Mouse (Mus musculus): ENCODE measurements around the gene Phex.

Phex gene

DNA sequence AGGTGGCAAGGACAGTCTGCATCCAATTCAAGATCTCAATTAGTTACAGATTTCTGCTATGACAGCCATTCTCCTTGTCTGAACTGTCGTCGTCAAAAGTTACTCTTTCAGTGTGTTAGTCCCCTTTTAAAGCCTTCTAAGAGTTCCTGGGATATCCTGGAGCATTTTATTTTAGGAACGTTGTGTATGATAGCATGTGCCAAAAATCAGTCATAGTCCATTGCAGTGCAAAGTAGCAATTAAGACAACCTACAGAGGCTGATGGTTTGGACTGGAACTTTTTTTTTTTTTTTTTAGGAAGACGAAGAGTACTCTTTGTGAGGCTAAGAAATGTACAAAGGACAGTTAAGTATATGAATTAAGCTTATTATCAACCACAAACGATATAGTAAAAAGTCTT lies at the start of gene Phex:
Gene Phex (minus strand): TSS at position 101 of the 400 bp plus-strand sequence.
- no peak for DNase-seq (ENCODE audit: low spot score)

DNA sequence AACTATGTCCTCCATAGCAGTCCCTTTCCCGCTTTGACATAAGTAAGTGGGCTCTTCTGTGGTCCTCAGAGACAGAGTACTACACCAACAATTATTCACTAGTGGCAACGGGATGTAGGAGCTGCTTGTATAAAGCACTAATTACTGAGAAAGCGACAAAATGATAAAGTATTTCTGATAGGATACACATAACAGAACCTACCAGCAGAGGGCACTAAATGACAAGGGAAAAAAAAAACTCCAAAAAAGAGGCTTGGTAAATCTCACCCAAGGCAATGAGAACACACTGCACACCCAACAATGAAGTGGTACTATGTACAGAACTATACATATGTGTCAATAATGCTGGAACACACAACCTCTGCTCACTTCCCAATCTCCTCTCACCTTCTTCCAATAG lies 47.6 kb upstream of the Phex start:
- peak; percentile 48 for DNase-seq (ENCODE audit: low spot score)

DNA sequence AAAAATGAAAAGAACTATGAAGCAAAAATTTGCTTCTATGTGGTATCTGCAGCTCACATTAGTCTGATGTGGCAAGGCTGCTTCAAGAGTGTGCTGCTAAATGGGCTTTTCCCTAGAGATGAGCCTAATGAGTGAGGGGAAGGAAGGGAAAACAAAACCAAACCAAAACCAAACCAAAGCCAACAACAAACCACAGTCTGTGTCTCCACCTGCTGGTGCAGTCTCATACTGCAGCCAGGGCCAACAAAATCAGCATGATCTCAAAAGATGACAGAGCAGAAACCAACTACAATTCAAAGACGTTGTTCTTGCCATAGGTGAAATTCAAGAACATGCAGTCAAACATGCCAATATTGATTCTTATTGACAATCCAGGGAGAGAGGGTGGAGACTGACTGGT lies 39.3 kb upstream of the Phex start:
- peak; percentile 67 for DNase-seq (ENCODE audit: low spot score)

DNA sequence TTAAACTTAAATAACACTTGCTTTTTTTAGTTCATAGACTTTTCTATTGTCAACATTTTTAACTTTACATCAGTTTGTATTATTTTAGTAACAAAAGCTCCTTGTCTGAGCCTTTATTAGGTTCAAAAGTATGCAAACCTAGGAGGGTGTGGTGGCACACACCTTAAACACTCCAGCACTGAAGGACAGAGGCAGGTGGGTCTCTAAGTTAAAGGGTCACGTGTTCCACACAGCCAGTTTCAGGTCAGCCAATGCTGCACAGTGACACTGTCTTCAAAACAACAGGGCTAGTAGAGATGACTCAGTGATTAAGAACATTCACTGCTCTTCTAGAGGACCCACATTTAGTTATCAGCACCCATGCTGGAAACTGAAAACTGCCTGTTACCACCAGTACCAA lies 33.9 kb upstream of the Phex start:
- no peak for DNase-seq (ENCODE audit: low spot score)

DNA sequence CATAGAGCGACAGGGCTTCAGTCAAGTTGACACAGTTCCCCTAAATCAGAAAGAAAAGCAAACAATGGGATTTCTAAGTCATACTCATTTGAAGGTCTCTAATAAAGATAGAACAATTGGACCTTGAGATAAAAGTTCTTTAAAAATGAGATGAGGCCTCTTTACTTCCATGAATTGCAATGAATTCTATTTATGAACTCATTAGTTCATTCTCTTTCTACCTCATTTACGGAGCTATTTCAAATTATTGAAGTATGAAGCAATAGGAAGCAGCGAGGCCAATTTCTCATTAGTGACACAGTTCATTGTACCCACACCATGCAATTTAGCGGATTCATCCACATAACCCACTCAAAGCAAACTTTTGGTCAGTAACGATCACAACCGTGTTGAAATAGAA lies 32.3 kb upstream of the Phex start:
- no peak for DNase-seq (ENCODE audit: low spot score)

DNA sequence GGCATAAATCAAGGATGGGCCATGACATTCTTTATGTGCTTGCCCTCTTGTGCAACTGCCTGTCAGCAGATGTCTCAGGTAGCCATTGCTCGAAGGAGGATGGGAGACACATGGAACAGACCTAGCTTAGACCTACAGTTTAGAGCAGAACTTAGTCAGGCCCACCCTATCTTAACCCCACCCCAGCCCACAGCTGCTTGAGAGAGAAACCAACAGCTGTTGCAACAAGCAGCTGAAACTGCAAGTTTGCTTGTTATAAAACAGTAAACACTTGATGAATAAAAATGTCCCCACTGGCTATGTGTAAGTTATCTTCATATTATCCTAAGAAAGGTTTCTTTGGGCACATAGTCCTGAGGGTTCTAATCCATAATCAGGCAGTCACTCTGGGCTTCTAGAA lies 19.7 kb upstream of the Phex start:
- no peak for DNase-seq (ENCODE audit: low spot score)

DNA sequence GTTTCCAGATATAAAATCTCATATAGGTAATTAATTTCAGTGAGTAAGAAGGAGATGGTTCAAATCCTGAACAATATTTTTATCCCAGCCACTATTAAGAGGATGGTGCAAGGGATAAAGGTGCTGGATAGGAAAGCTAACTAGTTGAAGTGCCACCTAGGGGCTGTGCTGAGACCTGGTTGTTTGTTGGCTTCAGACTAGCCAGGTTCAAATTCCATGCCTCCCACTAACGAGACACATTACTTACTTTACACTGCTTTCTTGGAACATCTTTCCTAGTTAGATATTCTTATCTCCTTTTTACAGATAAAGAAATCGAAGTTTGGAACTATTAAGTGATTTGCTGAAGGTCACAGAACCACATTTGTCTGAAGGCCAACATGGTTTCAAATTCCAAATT lies 4.3 kb upstream of the Phex start:
- DNase-seq (ENCODE audit: low spot score) = no peak

DNA sequence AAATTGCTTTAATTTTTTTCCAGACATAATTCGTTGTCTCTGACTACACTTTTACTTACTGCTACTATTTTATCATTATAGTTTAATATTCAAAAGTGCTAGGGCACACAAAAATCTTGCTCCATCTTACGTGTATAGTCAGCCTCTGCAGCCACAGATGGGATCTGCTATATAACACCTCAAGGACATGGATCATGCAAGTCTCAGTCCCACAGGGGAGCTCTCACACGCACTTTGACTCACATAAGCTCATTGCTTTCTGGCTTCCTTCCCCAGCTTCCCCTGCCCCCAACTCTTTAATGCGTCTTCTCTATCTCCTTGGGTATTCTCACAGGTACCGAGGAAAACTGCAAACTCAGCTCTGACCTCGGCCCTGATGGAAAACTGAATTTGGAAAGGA lies 10.2 kb downstream of the Phex start:
- no peak for DNase-seq (ENCODE audit: low spot score)

DNA sequence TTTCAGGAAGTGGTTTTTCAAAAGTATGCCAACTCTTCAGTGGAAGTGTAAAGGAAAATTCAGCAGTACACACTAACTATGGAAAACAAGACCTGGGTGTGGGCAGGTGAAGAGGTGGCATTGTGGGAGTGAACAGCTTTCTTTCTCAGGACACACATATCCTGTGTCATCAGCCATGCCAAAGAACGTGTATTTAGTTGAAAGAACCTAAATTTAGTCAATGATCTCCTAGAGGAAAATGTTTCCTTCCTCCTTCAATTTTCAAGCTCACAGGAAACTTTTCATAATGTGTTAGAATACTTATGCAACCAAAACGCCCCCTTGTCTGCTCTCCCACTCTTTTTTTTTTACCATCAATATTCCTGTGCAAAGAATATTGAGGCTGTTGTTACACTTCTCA lies 23.9 kb downstream of the Phex start:
- DNase-seq (ENCODE audit: low spot score) = no peak

DNA sequence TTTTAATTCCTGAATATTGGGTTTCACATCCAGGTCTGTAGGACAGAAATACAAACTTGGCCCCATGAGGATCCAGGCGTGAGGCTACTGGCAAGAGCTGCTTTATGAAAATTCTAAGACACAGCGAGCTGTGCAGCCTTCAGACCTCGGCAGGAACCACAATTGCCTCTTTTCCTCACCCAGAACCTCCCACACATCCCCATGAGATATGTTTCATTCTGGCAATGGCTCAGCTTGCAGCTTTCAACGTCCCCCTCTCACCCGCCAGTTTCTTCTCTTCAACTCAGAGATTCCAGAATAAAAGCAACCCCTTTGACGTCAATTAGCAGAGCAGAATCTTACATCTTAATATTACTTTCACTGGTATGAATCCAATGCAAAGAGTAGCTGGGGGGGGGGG lies 25.0 kb downstream of the Phex start:
- DNase-seq (ENCODE audit: low spot score) = no peak

DNA sequence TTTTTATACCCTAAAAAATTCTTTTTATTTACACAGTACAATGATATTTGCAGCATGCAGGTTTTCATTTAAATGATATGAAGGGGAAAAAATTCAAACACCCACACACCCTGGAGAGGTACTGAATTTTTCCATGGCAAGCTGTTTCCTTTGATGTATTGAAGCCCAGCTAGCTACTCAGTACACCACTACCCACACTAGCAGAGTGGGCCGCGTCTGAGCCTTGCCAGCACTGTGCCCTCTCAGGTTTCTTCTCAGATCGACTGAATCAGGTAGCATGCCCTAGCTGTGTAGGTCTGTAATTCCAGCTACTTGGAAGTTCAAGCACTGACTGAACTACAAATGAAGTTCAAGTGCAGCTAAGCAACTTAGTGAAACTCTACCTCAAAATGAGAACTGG lies 26.7 kb downstream of the Phex start:
- DNase-seq (ENCODE audit: low spot score) = no peak

DNA sequence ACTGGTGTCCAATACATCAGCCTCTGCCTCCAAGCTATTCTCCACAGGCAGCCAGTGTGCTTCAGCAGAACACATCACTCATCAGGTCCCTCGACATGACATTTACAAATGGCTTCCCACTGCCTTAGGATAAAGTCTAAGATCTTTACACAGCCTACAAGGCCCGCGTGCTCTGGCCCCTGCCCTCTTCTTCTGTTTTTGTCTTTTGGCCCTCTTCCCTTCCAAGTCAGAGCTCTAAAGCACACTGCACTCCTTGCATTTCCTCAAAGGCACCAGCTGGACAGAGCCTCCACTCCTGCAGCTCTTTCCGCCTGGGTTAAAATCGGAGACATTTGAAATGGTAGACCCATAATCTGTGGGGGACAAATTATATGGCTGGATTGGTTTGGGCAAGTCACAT lies 28.1 kb downstream of the Phex start:
- no peak for DNase-seq (ENCODE audit: low spot score)

DNA sequence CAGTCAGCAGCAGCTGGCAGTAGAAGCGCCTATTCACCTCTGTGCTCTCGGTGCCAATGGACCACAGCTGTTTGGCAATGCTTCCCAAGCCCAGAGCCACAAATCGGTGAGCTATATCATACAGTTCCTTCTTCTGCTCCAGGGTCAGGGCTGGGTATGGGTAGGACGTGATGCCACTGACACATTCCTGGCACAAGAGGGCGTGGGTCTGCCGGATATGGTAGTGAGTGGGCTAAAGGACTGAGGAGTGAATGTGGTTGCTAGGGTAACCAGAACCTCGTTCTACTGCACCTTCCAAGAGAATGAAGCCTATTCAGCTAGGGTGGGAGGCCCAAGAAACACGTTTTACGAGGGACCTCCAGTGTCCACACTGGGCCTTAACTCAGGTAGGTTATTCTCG lies 36.3 kb downstream of the Phex start:
- no peak for DNase-seq (ENCODE audit: low spot score)

DNA sequence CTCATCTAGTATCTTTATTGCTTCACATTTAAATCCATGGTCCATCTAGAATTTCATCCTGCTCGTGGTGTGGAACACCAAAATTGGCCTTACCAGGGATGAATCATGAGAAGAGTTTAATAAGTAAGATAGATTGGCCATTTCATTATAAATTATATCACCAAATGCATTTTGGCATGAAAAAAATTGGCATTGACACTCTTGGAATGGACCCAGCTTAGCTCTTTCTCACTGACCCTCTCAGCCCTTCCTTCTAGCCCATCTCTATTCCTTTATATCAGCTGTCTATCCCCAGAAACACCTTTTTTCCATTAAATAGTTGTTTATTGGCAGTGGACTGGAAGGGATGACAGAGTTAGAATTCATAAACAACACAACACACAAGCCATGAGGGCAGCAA lies 37.7 kb downstream of the Phex start:
- no peak for DNase-seq (ENCODE audit: low spot score)

DNA sequence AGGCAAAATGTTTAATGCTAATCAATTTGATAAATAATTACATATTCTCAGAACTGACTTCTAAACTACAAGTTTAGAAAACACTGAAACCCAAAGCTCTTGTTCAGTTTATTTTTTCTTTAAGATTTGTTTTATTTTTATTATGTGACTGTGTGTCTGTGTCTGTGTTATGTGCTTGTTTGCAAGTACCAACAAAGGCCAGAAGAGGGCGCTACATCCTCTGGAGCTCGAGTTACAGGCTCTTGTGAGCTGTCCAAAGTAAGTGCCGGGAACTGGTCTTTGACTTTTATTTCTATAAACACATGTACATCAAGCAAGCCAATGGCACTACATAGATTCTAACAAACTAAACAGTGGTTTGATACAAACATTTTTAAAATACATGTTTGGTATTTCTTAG lies 41.2 kb downstream of the Phex start:
- DNase-seq (ENCODE audit: low spot score) = no peak

DNA sequence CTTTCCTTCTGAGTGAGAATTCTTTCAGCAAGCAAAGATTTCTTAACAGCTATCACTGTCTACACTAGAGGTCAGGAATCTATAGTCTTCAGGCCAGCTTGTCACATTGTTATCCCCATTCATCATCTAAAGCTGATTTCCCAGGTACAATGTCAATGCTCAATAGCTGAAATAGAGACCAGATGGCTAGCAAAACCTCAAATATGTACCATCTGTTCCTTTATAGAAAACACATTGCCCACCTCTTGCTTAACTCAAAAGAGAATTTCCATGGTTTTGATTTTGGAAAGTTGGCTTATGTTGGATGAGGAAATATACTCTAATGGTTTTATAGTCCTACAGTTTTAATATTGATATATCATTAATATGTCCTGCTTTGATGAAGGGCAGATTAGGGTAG lies 45.9 kb downstream of the Phex start:
- DNase-seq (ENCODE audit: low spot score) = no peak

DNA sequence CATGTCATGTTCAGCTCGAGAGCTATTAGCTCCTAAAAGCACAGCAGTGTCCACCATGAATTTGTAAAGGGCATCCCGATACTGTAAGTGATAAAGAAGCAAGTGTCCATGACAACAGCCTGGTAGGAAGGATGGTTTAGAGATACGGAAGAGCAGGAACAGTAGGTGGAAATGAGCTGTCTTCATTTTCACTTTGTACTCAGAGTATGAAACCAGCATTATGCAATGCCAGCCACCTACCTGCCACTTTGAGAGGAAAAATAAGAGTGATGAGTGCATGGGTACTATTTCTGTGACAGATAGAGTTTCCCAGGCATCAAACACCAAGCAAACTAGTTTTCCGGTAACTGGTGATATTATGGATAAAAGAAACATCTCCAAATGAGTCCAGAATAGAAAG lies 59.6 kb downstream of the Phex start:
- DNase-seq (ENCODE audit: low spot score) = no peak

DNA sequence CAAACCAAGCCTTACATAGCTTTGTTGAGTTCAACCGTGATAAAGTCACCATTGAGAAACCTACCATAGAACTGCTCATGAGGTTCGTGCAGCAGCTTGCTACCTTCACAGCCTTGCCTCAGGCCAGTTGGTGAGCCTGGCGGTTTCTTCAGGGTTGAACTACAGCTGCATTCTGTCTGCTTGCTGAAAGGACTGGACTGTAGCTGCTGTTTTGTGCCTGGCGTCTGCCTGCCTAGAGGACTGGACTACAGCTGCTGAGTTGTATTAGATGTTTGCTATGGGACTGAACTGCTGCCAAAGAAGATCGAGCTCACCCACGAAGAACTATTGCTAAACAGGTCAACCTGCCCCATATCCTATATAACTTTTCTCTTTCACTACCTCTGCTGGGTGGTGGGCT lies 68.9 kb downstream of the Phex start:
- DNase-seq (ENCODE audit: low spot score) = no peak

DNA sequence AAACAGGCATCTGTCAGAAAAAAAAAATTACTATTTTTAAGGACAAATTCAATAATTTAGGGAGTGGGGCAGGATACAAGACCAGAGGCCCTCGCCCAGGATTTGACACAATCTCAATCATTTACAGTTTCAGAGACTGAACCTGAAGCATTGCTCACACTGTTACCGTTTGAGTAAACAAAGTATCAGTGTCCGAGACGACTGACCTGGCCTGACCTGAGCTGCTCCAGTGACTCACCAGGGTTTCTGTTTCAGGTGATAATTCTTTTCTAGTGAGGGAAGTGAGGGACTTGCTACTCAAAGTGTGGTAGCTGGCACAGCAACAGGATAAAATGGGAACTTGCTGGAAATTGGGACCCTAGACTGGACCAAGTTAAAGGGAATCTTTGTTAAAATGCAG lies 80.4 kb downstream of the Phex start:
- no peak for DNase-seq (ENCODE audit: low spot score)

DNA sequence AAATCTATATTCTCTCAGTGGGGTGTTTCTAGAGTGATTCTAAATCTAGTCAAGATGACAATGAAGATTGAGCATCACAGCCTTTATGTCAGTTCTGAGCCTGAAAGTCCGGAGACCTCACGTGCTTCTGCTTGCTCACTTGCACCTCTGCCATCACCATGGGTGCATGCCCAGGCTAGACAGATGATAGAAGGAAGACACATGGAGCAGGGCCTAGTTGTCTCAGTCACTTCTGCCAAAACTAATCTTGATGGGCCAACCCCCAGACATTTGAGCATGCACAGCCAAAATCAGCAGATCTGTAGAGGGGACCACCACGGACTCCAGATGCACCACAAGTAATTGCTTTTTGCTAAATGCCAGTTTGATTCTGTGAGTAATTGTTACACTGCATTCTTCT lies 85.3 kb downstream of the Phex start:
- no peak for DNase-seq (ENCODE audit: low spot score)

DNA sequence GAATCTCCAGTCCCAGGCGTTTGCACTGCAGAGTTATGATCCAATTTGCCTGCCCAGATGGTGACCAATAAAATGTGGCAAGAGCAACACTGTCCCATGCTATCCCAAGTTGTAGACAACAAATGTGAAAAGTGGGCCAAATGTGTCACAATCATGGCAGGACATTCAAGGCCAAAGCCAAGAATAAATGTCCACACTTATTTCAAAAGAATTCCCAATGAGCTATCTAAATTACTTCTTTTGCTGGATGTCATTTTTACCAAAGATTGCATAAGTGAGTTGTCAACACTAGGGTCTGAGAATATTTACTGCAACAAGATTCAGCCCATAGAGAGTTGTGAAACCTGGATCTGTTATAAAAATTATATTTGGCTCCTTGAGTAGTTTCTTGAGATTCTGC lies 86.7 kb downstream of the Phex start:
- peak; percentile 95 for DNase-seq (ENCODE audit: low spot score)

DNA sequence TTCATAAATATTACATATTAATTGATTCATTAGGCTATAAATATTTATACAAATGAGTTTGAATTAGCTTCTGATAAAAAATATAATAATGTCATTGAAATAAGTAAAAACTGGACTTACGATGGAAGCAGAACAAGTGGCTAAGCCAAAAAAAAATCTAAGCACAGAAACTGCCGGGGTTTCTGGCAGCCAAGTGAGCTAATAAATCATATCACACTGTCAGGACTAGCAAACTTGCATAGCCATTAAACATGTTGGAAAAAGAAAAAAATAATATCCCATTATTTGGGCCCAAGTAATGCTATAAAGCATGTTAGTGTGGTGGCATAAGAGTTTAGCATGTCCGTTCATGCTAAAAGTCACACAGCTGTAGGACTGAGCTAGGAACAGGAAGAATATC lies 87.4 kb downstream of the Phex start:
- DNase-seq (ENCODE audit: low spot score) = peak; percentile 56

DNA sequence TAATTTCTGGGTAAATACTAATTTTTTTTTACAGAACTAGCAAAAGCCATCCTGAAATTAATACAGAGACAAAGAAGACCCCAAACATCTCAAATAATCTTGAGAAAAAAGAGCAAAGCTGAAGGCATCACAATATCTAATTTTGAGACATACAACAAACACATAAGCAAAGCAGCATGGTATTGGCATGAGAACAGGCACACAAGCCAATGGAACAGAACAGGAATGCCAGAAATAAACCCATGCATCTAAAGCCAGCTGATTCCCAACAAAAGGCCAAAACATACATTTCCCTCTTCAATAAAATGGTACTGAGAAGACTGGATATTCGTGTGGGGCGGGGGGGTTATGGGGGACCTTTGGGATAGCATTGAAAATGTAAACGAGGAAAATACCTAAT lies 90.7 kb downstream of the Phex start:
- DNase-seq (ENCODE audit: low spot score) = no peak

DNA sequence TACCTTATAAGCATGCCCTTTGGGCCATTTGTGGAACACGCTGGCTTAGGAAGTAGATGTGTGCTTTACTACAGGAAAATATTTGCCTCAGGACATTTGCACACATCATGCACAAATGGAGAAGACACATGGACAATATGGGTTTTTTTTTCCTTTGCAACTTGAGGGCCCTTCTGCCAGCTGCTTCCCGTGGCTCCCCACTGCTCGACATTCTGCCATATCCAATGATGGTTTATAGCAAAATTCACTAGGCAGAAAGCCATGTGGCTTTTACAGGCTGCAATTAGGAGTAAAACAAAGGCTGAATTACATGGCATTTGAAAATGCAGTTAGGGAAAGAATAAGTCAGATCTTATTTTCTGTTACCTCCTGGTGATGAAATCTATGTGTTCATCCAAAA lies 104.8 kb downstream of the Phex start:
- DNase-seq (ENCODE audit: low spot score) = no peak

DNA sequence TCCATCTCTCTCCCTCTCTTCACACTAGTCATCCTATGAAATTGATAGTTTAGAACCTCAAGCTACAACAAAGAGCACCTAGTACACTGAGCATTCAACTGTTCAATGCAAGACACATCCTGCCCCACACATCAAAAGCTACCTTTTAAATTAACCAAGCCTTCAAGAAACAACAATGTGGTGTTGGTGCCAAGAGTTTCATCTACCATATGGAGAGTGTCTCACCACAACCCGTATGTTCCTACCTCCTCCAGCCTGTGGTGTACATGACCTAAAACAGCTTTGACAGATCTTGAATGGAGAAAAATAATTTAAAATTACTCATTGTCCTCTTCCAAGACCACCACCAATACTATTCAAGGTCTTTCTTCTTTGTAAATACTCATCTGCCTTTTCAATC lies 106.9 kb downstream of the Phex start:
- DNase-seq (ENCODE audit: low spot score) = no peak
